Mouse (Mus musculus) liver, adult 2 months (tissue): ENCODE data around the gene Ppp4r3a. TPM values are rescaled to one million over a fixed set of nuclear protein-coding genes. Genes with fewer than 3 reads are reported as not detected.

Source experiments
- DNase-seq: peaks from one replicate; pipeline ENCODE4 v3.0.0-alpha.2; 2011; ENCODE audit warnings: low read depth, low spot score; ENCODE audit errors: extremely low read depth
- H3K27ac ChIP-seq: fragments of 200-500 bp; replicated peaks from 2 replicates; pipeline ENCODE4 v1.5.1; 2012; ENCODE audit warnings: low read depth, mild to moderate bottlenecking, control low read depth, inconsistent platforms, low read length; ENCODE audit not compliant: insufficient read depth
- H3K27me3 ChIP-seq: fragments of 200-500 bp; 2 replicates; pipeline ENCODE4 v1.6.1; 2012; ENCODE audit warnings: mild to moderate bottlenecking, moderate library complexity, low read length, inconsistent platforms; ENCODE audit not compliant: control insufficient read depth, insufficient read depth
- H3K36me3 ChIP-seq: fragments of 200-500 bp; 2 replicates; pipeline ENCODE4 v1.6.1; 2012; ENCODE audit warnings: low read length, inconsistent platforms; ENCODE audit not compliant: control insufficient read depth, insufficient read depth
- H3K4me1 ChIP-seq: fragments of 200-500 bp; 2 replicates; pipeline ENCODE4 v1.6.1; 2011; ENCODE audit warnings: low read length; ENCODE audit not compliant: control insufficient read depth, insufficient read depth
- H3K4me3 ChIP-seq: fragments of 200-500 bp; 2 replicates; pipeline ENCODE4 v1.5.1; 2011; ENCODE audit warnings: low read depth, mild to moderate bottlenecking, control low read depth, low read length, moderate library complexity; ENCODE audit not compliant: insufficient read depth
- H3K79me2 ChIP-seq: fragments of 200-500 bp; 2 replicates; pipeline ENCODE4 v1.6.1; 2012; ENCODE audit warnings: inconsistent platforms, mild to moderate bottlenecking, low read length, moderate library complexity; ENCODE audit not compliant: control insufficient read depth, insufficient read depth
- H3K9ac ChIP-seq: fragments of 200-500 bp; 2 replicates; pipeline ENCODE4 v1.6.1; 2012; ENCODE audit warnings: low read depth, mild to moderate bottlenecking, control low read depth, inconsistent platforms, low read length
- CTCF ChIP-seq: fragments of 200-500 bp; IDR thresholded peaks from 2 replicates; pipeline ENCODE4 v1.5.1; 2011; ENCODE audit warnings: low read depth, low read length, control low read depth
- POLR2A ChIP-seq: fragments of 200-500 bp; IDR thresholded peaks from 2 replicates; pipeline ENCODE4 v1.6.1; 2011; ENCODE audit warnings: low read length, control low read depth; ENCODE audit not compliant: insufficient read depth; ENCODE audit errors: extremely low read depth
- WGBS: fragments of 180-500 bp; shearing (Covaris S2); methylation state at CpG from one replicate; pipeline ENCODE4 v1.1.7; 2018; 5-methylcytosine and 5-hydroxymethylcytosine counted together
- polyA plus RNA-seq: library from polyadenylated mRNA; depleted of rRNA; stranded (reverse); fragments of >200 nt; gene quantifications from 2 replicates; pipeline ENCODE4 v1.2.3, GENCODE M21; 2012
- total RNA-seq: library from RNA; depleted of rRNA; stranded (reverse); fragments of >200 nt; gene quantifications from 2 replicates; pipeline ENCODE4 v1.2.3, GENCODE M21; 2014

Gene Ppp4r3a
- total and polyA plus RNA-seq, 2 experiments = 12.2 to 41.9 TPM

DNA sequence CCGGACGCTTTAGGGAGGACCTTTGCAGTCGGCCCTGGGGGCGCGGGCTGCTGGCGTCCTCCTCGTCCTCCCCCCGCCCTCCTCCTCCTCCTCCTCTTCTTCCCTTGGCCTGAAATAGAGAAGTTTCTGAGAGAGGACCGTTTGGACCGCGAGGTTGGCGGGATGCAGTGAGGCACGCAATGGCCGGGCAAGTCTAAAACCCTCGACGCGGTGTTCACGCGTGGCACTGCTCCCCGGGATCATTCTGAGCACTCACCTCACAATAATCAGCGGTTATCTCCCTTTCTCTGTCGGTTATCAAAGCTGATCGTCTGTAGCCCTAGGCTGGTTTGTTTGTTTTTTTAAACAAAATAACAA, 315 bp upstream of the Ppp4r3a start:
- under 1% methylated on average over 22 of the region's 23 CpGs for WGBS
- H3K27ac ChIP-seq = peak overlapping the region; percentile 83

GRCm38 (mm10) chr12:101082296-101083075, 1.0 kb downstream of the Ppp4r3a start:
- peaks cover 29% of the 10 kb centered on the region for H3K79me2 ChIP-seq
- peak overlapping the region; percentile 96 for H3K27ac ChIP-seq
- TF ChIP-seq CTCF = no peak
- no peak for TF ChIP-seq POLR2A
- H3K4me3 ChIP-seq = peak overlapping the region; percentile 99
- H3K36me3 ChIP-seq = peaks cover 4% of the 10 kb centered on the region
- H3K4me1 ChIP-seq = peaks cover 16% of the 10 kb centered on the region
- no peak for DNase-seq
- no peaks in the 10 kb centered on the region for H3K27me3 ChIP-seq
- H3K9ac ChIP-seq = peak overlapping the region; percentile 99
- under 1% methylated on average over 69 of the region's 69 CpGs for WGBS

More for the DNA sequence above, 315 bp upstream of the Ppp4r3a start:
- no peak for TF ChIP-seq CTCF
- TF ChIP-seq POLR2A = peak; percentile 5; the same call in 1 of the 2 replicates
- peaks cover 23% of the 10 kb centered on the region for H3K79me2 ChIP-seq
- H3K9ac ChIP-seq = peak overlapping the region; percentile 81
- peak overlapping the region; percentile 99 for H3K4me3 ChIP-seq
- DNase-seq = no peak
- no peaks in the 10 kb centered on the region for H3K36me3 ChIP-seq
- H3K27me3 ChIP-seq = no peaks in the 10 kb centered on the region
- peaks cover 11% of the 10 kb centered on the region; the same call in 1 of the 2 replicates for H3K4me1 ChIP-seq

DNA sequence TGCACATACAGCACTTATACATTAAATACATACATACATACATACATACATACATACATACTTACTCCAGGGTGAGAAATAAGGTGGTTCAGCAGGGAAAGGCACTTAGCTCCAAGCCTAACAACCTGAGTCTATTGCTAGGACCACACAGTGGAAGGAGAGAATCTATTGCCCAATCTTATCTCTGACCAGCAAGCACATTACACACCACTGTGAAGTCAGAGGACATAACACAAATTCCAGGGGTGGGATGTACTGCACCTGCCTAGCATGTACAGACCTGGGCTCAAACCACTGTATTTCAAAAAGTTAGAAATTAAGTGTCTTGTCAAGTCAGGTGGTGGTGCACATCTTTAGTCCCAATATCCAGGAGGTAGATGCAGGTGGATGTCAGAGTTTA, 5.5 kb downstream of the Ppp4r3a start:
- peaks cover 6% of the 10 kb centered on the region for H3K36me3 ChIP-seq
- H3K4me1 ChIP-seq = peaks cover 29% of the 10 kb centered on the region
- TF ChIP-seq CTCF (no peak), POLR2A (no peak)
- H3K9ac ChIP-seq = no peak overlapping the region
- no peaks in the 10 kb centered on the region for H3K27me3 ChIP-seq
- no peak overlapping the region for H3K4me3 ChIP-seq
- H3K27ac ChIP-seq = no peak overlapping the region
- peaks cover 48% of the 10 kb centered on the region for H3K79me2 ChIP-seq
- DNase-seq = peak; percentile 65

DNA sequence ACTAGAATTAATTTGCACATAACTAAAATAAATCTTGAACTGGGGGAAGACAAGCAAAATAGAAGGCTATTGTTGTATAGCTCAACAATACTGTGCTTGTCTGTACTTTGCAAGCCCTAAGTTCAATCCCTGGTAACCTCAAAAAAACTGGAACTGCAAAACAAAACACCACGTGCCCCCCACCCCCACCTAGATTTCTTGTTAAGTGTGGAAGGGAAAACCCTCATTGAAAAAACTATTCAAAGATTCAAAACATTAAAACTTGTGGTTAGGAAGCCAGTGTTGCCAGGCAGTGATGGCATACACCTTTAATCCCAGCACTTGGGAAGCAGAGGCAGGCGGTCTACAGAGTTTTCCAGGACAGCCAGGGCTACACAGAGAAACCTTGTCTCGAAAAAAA, 8.1 kb downstream of the Ppp4r3a start:
- peaks cover 6% of the 10 kb centered on the region for H3K36me3 ChIP-seq
- H3K27me3 ChIP-seq = no peaks in the 10 kb centered on the region
- TF ChIP-seq CTCF (no peak), POLR2A (no peak)
- H3K79me2 ChIP-seq = peaks cover 39% of the 10 kb centered on the region
- no peak overlapping the region for H3K4me3 ChIP-seq
- H3K9ac ChIP-seq = no peak overlapping the region
- DNase-seq = no peak
- H3K27ac ChIP-seq = 0 out of 2 replicates have a peak overlapping the region, but pooled peaks have one; percentile 21
- peaks cover 27% of the 10 kb centered on the region for H3K4me1 ChIP-seq
- 61% methylated on average over 3 of the region's 3 CpGs for WGBS

DNA sequence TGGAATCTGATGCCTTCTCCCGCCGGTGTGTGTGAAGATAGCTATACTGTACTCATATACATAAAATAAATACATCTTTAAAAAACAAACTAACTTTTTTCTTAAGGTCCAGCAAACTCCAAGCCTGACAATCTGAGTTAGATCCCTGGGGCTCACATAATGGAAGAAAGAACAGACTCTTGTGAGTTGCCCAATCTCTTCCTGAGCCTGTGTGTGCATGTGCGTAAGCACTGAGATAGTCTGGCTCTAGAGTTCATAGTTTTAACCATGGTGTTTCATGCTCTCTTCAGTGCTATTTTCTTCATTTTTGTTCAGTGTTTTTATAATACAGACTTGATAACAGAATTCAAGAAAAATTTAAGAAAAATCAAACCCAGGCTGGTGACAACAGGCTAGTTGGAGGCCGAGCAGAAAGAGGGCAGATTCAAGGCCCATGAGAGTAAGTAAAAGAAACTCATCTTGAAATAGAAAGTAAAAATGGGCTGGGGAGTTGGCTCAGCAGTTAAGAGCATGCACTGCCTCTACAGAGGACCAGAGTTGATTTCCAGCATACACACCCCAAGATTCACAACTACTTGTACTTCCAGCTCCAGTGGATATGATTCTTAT, 8.6 kb downstream of the Ppp4r3a start:
- Histone ChIP-seq H3K27ac (peak overlapping the region; percentile 34; the same call in 1 of the 2 replicates), H3K36me3 (peaks cover 6% of the 10 kb centered on the region), H3K27me3 (no peaks in the 10 kb centered on the region), H3K79me2 (peaks cover 39% of the 10 kb centered on the region), H3K4me1 (peaks cover 29% of the 10 kb centered on the region), H3K4me3 (no peak overlapping the region), H3K9ac (no peak overlapping the region)
- WGBS = 55% methylated on average over 4 of the region's 4 CpGs
- no peak for TF ChIP-seq POLR2A
- TF ChIP-seq CTCF = no peak
- peak; percentile 68 for DNase-seq
